Mouse (Mus musculus) CH12.LX (cell line): Measurements from ENCODE around the gene Uqcrh.

Experiments used
- CHD2 ChIP-seq: IDR thresholded peaks from 2 replicates; pipeline ENCODE4 v1.6.1; 2011; ENCODE audit warnings: low read length, improper control_type of control experiment
- CTCF ChIP-seq, 2 experiments: IDR thresholded peaks in 1 of 2; conservative IDR thresholded peaks in 1 of 2; 2 replicates each; pipeline ENCODE4 v1.5.1; 2011 to 2012; ENCODE audit warnings: low read depth in 2 of 2, low read length in 2 of 2, improper control_type of control experiment in 1 of 2, inconsistent platforms in 1 of 2, mild to moderate bottlenecking in 1 of 2, moderate library complexity in 1 of 2
- EP300 ChIP-seq: IDR thresholded peaks from 2 replicates; pipeline ENCODE4 v1.6.1; 2011; ENCODE audit warnings: low read length, improper control_type of control experiment
- ETS1 ChIP-seq: conservative IDR thresholded peaks from 2 replicates; pipeline ENCODE4 v1.6.1; 2012; ENCODE audit warnings: low read depth, mild to moderate bottlenecking, inconsistent platforms, low read length, improper control_type of control experiment, moderate library complexity
- GABPA ChIP-seq: IDR thresholded peaks from 2 replicates; pipeline ENCODE4 v1.6.1; 2012; ENCODE audit warnings: low read depth, low read length, improper control_type of control experiment, inconsistent platforms; ENCODE audit not compliant: insufficient replicate concordance
- MAX ChIP-seq: IDR thresholded peaks from 2 replicates; pipeline ENCODE4 v1.6.1; 2011; ENCODE audit warnings: low read length, improper control_type of control experiment
- MYC ChIP-seq: IDR thresholded peaks from 2 replicates; pipeline ENCODE4 v1.6.1; 2011; ENCODE audit warnings: low read depth, mild to moderate bottlenecking, improper control_type of control experiment, low read length
- POLR2A ChIP-seq: IDR thresholded peaks from 2 replicates; pipeline ENCODE4 v1.6.1; 2011; ENCODE audit warnings: low read depth, mild to moderate bottlenecking, improper control_type of control experiment, low read length
- TCF12 ChIP-seq: IDR thresholded peaks from 2 replicates; pipeline ENCODE4 v1.6.1; 2014; ENCODE audit warnings: low read depth, mild to moderate bottlenecking, inconsistent platforms, low read length, improper control_type of control experiment
- USF1 ChIP-seq: IDR thresholded peaks from 2 replicates; pipeline ENCODE4 v1.6.1; 2014; ENCODE audit warnings: low read depth, mild to moderate bottlenecking, inconsistent platforms, low read length, improper control_type of control experiment

GRCm38 (mm10) chr4:116105278-116105677, 30.4 kb upstream of the Uqcrh start:
- TF ChIP-seq POLR2A (no peak), MYC (no peak), CHD2 (no peak), ETS1 (no peak), TCF12 (no peak), EP300 (no peak), CTCF (conservative IDR thresholded peaks at IDR 0.05 in 1 of 2, IDR thresholded peaks at IDR 0.05 in 1 of 2; ENCODE audit: low read depth in 2 of 2, low read length in 2 of 2) (no peak), GABPA (no peak), MAX (no peak), USF1 (no peak)
